Mouse (Mus musculus) heart, adult 18-20 months (tissue): ENCODE results near the gene Prom1. TPM values are rescaled to one million over a fixed set of nuclear protein-coding genes. Genes with fewer than 3 reads are reported as not detected.

ENCODE experiments used
- DNase-seq, 2 experiments: peaks; one replicate each; pipeline ENCODE4 v3.0.0; 2021 to 2022; ENCODE audit warnings: mixed read lengths in 1 of 2
- total RNA-seq, 2 experiments: library from RNA; stranded (reverse); gene quantifications; 2 replicates each; pipeline ENCODE4 v1.2.3; 2021

Gene Prom1
- total RNA-seq, 2 experiments from 2014 or later = 8.7 to 11.5 TPM

DNA sequence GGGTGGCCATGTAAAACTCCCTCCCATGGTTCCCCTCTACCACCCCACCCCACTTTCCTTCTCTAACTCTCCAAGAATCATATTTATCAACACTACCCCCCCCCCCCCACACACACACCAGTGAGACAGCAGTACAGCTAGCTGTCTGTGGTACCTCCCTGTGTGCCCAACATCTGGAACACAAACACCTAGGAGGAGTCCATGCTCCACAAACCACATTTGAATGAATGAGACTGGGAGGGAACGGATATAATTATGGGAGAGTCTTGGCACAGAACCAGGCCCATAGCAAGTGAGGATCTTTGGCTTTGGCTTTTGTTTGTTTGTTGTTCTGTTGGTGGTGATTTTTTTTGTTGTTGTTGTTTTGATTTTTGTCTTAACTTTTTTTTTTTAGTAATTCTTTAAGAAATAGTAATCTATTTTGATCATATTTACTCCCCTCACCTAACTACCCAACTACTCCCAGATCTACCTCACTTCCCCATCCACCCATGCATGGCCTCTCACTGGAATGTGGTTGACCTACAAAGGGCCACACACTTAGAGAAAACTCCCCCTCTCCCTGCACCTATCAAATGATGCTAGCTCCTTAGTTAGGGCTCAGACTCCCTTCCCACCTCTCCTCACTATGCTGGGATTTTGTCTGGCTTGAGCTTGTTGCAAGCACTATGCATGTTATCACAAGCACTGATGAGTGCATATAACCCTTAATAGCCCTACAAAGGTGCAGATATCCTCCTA lies 124.8 kb downstream of the Prom1 start:
- DNase-seq = no peak

DNA sequence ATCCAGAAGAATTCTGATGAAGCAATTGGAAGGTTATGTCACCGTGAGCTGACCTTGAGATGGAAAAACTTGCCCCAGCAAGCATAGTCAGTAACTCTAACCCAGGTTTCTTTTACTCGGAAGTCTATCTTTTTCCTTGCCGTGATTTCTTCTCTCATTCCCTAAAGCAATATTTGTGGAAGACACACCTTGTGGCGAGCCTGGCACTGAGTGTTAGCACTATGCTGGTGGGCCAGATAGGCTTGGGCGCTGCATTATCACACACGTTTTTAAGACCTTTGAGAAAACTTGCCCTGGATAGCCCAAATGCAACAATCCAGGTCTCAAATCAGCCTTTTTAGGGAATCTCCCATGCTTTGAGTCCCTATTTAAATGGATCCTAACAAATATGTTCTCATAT lies 127.7 kb downstream of the Prom1 start:
- no peak for DNase-seq

DNA sequence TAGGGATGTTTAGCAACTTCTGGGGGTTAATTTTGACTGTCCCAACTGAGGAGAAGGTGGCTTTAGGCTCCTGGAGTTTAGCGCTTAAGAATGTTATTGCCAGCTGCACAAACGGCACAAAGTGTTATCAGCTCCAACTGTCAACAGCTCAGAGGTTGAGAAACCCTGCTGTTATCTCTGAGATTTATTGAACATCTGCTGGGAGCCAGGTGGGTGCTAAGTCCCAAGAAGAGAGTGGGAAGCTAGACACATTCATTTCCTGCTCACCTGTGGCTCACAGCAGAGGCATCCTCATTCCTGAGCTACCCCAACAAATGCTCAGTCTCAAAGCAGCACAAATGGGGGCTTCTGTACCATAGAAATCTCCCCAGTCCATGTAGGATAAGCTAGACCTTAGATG lies 130.7 kb downstream of the Prom1 start:
- DNase-seq = no peak

DNA sequence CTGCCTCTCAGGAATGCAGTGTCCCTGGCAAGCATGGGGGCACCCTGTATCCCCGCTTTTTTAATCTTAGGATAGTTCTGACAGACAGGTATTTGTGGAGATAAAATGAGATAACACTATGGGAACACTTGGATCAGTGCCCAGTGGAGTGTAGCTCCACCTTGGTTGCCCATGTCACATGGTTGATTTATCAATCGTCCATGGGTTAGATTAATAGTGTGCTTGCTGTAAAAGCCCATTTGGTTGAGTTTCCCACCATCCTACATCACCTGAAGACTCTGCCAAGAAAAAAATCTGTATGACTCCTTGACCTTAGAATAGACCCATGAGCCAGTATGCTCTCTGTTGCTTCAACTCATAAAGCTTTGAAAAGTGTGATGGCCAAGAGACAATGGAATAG lies 131.3 kb downstream of the Prom1 start:
- no peak for DNase-seq

DNA sequence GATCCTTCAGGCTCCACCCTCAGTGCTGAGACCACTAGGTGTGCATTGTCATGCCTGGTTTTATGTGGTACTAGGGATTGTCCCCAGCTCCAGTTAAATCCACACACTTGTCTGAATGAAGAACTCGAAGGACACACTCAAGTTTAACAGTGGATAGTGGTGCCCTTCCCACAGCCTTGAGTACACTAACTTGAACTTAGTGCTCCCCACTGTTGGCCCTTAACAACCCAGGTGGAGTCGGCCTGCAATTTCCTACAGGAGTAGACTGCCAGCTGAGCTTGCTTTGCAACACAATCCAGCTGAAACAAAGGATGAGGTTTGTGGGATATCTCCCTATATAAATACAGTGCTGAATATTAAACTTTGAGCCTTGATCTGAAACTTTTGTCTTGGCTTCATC lies 133.2 kb downstream of the Prom1 start:
- DNase-seq = no peak

DNA sequence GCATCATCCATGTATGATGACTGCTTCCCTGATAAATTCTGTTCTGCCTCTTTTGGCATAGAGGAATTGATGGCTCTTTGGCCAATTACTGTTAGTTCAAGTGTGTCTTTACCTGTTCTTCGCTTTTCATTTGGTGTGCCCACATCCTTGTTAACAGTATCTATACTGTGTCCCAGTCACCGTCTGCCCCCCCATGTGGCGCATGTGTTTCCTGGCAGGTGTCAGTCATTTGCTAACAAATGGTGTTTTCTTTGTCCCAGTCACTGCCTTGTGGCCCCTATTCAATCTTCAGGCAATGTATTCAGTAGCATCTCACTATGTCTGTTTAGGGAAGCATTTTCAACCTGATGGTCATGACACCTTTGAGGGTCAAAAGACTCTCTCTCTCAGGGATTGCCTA lies 140.8 kb downstream of the Prom1 start:
- no peak for DNase-seq

DNA sequence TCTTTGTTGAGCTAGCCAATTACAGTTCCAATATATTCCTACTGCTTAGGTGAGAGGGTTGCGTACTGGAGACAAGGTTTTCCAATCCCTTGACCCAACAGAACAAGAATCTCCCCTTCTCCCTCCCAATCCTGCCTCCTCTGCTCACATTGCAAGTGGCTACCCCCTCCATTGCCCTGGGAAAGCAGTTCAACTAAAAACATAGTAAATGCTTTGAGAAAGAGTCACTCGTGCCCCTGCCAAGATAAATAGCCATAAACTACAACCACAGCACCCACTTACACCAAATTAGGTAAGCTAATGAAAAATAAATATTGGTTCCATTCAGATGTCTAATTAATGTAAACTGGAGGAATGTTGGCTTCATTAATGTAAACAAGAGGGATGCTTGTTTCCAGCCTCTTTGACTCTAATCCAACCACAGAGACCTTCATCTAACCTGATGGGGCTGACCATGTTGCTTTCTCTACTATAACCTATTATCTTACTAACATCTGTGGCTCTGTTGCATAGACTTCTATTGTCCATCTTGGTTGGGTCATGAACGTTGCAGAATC lies 141.9 kb downstream of the Prom1 start:
- no peak for DNase-seq

DNA sequence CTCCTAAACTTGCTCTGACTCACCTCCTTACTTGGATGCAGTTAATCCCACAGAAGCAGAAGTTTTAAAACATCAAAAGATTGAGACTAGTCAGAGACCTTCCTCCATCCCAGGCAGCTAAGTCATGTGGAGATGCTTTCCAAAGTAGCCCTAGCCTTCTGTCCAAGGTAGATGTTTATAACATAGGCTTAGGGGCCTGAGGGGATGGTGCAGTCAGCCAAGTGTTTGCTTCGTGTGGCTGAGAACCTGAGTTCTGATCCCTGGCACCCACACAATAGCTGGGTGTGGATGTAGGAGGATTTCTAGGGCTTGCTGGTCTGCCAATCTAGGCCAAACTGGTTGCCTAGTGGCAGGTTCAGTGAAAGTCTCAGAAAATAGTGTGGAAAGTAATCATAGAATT lies 148.6 kb downstream of the Prom1 start:
- no peak for DNase-seq

DNA sequence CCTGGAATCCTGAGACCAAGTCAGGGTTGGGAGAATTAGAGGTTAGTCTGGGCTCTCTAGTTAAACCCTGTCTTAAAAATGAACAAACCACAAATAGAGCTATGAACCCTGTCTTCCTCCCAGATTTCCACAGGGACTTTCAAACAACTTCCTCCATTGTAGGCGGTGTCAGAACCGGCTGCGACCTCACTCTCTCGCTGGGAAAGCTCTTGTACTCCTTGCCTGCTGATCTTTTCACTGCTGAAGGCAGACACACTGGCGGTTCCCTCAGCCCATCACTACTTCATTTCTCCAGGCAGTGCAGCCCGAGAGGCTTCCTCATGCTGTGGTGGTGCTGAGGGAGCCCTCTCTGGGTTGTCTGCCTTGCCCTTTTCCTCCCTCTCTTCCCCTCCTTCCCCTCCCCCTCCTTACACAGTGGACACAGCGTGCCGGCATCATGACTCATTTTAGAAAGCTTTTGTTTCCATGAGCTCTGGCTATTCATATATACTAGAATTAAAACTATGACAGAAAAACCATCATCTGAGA lies 153.0 kb downstream of the Prom1 start:
- DNase-seq = peak; percentile 41 to 46

DNA sequence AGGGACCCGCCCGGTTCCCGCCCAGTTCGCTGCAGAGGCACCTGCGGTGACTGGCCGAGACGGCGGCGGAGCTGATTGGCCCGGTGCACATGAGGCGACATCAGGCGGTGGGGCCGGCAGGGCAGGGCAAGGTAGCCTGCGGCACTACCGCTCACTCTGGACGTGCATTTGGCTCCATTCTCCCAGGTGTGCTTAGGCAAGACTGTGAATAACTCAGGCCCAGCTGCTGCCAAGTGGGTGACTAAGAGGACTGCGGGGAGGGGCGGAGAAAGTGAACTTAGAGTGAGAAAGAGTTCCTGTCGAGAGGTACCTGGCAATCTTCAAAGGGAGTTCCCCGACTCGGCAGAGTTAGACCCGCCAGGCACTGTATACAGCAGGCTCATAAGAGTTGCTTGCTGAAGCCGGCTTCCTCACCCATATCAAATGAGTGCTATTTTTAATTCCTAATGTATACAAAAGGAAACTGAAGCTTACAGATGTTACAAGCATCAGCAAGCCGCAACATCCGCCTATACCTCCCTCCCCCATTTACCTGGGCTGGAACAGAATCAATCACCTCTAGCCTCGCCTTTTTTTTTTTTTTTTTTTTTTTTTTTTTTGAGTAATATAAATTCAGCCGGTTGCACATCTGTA lies 153.6 kb downstream of the Prom1 start:
- DNase-seq = peak; percentile 30 to 44

DNA sequence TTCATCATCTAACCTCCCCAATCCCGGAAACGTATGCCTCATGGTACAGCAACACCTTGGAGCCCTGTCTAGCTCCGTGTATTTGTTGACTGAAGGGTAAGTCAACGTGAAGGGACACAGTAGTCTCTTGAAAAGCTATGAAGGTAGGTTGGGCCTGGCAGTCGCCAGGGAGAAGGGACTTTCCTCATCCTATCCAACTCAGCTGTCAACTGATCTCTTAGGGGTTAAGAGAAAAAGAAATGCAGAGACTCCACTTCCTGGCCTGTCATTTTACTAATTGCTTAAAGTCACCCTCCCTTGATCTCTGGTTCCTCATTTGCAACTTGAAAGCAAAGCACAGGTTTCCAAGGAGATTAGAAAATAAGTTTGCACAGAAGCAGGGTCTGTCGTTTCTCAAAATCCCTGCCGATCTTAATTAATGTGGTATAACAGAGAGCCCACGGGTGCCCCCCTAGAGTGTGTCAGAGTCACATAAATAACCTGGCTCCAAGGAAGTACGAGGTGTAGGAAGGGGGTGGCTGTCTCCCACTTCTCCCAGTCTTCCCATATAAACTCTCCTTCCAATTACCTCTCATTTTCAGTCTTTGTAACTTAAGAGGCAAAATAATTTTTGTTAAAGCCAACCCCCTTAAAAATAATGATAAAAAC lies 154.4 kb downstream of the Prom1 start:
- no peak for DNase-seq

Other genes with a start within 250 kb of the Prom1 start
- 1 to 10 TPM; 5.8 to 6.3 TPM for gene Cd38, start 233.5 kb downstream of the Prom1 start, total RNA-seq
- 1 to 10 TPM; 4.6 to 7.9 TPM for gene Gm7879, start 188.9 kb downstream of the Prom1 start, total RNA-seq
- under 1 TPM in 1 of 2 experiments, not detected in 1; 0.39 TPM for gene Fgfbp1, start 120.3 kb downstream of the Prom1 start, total RNA-seq
- gene Tapt1, start 124.6 kb upstream of the Prom1 start, total RNA-seq = 10 to 100 TPM; 18.8 to 20.7 TPM